Mouse (Mus musculus): ENCODE data around the gene Aplnr.

Aplnr gene

DNA sequence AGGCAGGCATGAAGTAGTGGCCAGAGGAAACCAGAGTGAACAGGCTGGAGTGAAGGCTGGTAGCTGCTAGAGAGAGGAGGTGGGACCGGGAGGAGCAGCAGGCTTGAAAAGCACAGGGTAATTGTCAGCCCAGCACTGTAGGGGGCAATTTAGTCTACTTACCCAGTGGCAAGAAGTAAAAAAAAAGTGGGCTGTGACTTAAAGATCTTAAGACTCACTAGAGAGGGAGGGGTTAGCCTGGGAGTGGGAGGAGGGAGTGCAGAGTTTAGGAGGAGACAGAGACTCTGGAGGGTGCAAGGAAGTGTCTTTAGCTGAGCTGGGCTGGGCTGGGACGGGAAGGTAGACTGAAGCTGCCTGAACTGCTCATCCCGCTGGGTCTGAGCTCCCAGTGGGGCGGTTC lies at the start of gene Aplnr:
Gene Aplnr (plus strand): TSS at position 137 of the 400 bp plus-strand sequence.
- DNase-seq = no peak

DNA sequence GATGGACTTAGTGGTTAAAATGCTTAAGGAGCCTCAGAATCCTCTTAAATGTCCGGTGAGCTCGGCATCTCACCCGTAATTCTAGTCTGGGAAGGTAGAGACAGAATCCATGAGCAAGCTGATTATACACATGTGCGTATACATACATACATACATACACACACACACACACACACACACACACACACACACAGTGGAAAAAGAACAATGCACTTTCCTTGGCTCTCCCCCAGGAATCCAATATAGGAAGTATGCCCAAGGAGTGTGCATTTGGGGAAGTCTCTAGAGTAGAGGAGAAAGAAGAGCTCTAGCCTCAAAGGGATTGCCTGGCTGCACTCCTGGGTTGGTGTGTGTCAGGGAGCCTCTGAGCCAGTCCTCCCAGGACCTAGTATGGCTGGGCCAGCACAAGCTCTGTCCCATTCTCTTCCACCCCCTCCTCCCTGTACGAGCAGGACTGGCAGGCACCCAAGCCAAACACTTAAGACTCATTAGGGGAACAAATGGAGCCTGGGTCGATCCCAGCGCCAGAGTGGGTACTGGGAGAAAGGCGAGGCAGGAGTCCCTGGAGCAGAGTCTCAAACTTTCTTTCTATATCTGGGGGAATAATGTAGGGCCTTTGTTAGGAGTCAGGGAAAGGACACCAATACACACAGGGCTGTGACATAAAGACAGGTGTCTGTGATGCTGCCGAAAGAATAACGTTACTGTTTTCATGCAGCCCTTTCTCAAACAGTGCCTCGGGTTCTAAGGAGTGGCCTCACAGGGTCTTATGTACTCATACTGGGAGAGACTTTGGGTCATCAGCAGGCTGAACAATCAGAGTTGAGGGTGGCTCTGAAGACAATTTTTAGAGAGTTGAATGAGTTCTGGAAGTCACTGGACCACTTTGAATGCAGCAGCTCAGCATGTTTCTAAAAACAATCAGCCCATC lies 47.0 kb upstream of the Aplnr start:
- DNase-seq = no peak

DNA sequence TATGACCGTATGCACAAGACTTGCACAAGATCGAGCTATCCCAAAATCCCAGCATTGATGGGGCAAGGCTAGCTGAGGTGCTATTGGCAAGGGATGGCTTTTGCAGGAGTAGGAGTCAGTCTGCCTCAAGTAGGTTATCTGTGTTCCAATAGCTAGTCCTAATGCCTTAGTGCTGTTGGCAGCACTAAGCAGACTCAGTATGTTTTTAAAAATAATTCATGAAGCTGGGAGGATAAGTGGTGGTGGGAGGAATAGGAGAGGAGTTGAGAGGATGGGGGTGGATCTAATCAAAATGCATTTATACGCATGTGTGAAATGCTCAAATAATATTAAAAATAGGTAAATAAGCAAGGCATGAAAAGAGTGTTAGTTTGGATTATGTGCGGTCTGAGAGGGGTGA lies 44.7 kb upstream of the Aplnr start:
- no peak for DNase-seq

DNA sequence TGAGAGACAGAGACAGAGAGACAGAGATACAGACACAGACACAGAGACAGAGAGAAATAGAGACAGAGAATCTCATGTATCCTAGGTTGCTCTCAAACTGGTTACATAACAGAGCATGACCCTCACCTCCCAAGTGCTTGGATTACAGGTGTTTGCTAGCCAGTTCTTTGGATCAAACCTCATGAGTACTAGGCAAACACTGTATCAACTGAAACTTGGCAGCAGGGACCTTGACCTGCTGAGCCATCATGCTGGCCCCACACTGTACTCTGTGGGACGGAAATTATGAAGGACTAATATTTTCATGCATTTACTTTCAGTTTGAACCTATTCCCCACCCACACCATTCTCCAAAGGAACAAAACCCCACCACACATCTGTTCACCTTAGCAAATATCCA lies 42.6 kb upstream of the Aplnr start:
- no peak for DNase-seq

DNA sequence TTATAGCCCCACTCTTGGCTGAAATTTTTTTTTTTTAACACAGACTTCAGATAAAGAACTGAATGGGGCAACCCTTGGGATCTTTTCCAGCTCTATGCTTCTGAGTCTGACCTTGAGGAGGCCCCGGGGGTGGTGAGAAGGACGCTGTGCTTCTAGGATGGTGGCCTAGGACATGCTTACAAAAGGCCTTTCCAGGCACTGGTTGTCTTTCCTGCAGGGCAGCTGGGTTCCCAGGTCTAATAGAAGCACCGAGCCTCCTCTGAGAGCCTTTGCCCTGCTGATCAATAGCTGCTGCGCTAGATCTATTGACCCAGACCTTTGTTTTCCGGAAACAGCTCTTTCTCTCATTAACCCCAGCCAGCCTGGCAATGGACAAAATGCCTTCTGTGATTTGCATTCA lies 40.1 kb upstream of the Aplnr start:
- no peak for DNase-seq

DNA sequence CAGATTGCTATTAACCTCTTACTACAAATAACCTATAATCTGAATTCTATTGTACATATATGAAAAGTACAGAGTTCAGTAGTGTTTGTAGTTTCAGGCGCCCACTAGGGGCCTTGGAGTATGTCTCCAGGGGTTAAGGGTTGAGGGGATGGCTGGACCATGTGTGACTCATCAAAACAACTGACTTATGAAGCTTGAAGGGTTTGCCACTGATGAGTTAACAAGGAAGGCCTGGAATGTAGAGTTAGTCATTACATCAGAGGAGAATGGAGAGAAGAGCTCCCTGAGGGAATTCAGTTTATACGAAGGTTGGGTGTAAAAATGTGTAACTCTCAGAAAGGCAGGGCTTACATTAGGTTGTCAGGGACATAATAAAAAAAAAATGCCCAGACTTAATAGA lies 38.0 kb upstream of the Aplnr start:
- no peak for DNase-seq

DNA sequence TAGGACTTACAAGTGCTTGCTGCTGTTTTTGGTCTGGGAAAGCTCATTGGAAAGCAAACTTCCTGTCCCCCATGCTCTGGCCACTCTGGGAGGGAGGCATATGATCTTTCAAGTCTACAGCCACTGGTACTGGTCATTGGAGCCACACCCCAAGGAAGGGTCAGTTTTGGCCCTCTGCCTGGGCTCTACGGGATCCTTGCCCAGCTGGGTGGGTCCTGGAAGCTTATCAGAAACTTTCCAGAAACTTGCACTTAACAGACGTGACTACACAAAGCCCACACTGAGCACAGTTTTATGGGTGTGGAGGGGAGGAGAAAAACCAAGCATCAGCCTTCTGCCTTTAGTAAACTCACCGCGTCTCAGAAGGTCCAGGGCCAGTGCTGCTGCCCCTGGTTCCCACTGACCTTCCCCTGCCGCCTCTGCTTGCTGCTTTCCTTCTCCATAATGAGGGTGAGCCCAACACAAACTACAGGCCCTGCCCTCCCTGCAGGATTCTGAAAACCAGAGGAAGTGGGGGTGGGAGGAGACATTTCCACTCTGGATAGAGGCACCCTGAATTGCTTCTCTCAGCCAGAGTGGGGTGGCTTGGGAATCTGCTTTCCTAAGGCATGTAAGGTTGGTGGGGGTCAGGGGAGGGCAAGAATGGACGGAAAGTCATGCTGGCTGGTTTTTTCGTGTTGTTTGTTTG lies 37.1 kb upstream of the Aplnr start:
- no peak for DNase-seq

DNA sequence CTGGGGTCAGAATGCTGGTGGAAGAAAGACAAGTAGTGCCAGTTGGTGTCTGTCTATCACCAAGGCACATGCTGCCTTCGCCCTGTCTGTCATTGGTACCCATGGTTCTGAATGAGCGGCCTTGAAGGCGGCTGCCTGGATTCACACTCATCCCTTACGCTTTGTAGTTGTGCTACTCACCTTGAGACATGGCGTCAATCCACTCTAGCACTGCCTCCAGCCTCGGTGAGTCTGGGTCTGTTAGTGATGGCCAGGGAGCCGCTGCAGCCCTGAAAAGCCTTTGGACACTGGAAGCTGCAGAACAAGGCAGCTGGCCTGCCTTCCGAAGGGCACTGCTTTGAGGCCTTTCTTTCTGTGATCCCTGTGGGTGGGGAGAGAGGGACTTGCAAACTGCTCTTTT lies 32.8 kb upstream of the Aplnr start:
- no peak for DNase-seq

DNA sequence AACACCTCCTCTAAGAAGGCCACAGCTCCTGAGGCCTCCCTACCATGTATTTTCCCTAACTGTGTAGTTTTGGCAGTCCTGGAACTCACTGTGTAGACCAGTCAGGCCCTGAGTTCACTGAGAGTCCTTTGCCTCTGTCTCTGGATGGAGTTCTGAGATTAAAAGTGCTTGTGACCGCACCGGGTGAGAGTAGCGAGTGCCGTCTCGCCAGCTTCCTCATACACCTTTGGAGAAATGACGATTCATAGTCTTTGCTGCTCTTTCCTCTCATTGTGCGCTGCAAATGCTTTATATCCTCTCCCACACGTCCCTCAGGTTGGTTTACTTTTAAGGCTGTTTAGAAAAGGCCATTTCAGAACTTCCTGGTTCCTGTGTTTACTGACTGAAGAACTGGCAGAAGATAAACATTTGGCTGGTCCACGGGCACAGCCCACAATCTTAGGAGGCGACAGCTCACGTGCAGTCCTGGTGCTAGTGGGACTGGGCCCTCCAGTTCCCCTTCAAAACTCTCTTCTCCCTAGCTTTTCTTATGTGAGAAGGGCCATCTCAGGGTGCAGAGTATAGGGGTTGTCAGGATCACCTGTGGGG lies 30.5 kb upstream of the Aplnr start:
- DNase-seq = no peak

DNA sequence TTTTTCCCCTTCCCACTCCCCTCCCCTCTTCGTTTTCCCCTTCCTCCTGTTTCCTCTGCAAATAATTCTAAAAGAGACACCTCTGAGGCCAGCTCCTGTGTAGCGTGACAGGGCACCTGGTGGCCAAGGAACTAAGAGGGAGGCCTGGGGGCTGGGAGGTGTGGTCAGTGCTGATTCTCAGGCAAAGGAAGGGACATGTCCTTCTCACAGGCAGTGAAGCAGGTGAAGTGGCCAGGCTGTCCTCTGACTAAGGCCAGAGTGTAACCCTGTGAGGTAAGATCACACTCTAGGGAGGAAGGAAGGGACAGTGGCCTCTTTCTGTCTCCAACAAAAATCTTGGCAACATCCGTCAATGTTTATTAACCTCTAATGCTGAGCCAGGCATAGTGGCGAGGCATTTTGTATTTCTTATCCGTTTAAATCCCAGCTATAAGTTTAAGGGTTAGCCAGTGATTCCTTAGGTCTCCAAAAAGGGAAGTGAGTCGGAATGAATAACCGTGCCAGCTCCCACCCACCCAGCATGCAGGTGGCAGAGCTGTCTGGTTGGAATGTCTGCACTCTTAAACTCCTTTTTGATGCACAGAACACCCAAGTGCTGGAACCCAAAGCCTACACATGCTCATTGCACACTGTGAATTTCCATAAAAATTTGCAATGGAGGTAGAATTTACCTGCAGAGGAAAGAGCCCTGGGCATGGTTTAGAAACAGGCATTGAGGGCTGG lies 29.8 kb upstream of the Aplnr start:
- DNase-seq = no peak

DNA sequence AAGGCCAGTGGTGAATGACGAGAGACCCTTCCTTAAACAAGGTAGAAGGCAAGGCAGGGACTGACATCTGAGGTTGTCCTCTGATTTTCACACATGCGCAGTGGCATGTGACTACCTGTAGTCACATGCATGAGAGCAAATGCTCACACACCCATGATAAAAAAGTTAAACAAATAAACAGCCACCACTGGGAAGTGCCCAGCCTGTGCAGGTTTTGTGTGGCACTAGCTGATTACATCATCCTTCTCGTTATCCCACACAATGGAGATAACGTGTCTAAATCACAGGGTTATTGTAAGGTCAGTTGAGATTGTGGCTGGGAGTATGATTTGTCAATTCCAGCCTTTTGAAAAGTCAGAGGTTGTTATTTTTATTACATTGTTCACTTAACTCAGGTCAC lies 29.1 kb upstream of the Aplnr start:
- no peak for DNase-seq

DNA sequence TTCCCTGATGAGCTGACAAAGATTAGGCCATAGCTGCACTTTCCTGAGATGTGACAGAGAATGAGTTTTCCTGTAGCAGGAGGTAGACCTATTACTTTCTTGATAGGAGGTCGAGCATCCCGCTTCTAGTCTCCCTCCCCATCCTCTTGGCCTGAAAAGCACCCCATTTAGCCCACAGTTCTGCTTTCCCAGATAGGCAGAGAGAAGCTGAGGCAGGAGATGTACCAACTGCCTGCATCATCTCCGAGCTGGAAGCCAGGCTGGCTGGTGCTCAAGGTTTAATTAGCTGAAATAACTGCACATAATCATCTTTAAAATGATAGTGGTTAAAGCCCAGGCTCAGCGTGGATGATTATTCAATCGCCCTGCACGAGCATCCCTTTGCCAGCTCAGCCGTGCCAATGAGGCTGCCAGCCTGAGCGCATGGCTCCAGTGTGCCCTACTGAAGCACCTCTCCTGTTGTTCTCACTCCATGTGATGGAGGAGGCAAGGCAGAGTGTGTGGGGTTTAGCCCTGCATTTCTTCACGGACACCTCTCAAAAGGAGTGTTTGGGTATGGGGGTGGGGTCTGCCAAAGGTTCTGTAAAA lies 25.6 kb upstream of the Aplnr start:
- no peak for DNase-seq

DNA sequence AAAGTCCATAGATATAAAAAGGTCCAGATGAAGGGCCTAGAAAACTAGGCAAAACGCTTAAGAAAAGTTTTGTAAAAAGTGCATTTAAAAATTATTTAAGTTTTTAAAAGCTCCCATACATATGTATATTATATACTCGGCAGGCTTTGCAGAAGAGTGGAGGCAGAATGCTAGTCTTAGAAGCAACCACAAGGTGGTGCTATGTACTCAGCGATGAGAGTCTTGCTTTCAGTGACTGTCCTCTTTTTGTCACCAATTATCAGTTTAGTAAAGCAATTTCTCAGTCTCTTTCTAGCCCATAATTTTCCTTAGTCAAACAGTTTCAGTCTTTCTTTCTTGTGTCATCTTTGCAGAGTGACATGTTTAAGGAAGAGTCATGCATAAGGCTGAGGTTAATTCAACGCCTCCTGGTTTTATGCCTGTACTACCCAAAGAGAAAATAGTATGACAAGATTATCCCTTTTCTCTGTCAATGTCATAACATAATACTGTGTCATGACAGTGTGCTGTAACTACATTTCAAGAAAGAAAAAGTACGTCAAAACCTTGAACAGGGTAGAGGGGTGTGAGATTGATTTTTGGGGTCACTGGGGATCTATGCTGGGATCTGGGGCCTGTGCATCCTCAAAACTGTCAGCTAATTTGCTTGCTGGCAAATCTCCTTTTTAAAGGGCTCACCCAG lies 12.7 kb upstream of the Aplnr start:
- peak; percentile 50 for DNase-seq

DNA sequence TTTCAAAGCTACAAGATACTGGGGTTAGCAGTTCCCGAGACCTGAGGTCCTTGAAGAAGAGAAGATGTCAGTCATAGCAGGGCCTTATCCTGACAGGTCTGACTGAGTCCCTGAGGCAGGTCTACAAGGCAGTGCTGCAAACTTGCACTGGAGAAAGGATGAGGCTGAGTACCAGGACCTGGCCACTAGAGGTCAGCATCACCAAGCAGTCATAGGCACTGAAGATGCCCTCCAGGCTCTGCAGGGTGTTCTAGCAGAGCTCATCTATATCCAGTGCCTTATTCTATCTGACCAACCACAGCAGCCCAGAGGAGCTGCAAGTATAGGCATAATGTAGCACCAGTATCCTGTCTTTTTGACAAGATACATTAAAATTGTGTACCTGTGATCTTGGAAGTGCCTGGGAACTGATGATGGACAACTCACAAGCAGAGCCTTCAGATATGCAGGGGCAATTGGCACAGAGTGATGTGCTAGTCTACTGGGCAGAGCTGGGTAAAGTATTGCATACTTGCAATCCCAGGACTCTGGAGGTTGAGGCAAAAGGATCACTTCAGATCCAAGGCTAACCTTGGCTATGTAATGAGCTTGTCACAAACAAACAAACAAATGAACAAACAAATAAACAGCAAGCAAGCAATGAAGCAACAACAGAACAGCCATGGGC lies 12.0 kb upstream of the Aplnr start:
- DNase-seq = peak; percentile 49

DNA sequence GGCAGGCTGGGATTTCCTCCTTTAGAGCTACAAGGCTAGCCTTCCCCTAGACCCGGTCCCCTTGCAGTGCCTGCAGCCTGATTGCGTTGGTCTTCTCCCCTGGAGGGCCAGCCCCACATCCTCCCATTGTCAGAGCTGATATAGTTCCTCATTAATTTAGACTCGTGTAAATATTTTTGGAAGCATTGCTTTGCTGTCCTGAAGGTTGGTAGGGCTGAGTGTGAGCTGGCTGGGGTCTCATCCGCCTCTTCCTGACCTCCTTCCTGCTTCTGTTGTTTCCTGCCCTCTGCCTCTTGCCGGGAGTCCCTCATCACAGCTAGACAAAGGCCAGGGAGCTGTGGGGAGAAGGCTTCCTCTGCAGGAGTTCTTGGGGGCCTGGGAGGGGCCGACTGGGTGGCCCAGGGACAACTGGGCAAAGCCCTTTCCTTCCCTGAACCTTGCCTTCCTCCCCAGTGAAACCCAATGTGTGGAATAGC lies 6.5 kb upstream of the Aplnr start:
- DNase-seq = no peak

DNA sequence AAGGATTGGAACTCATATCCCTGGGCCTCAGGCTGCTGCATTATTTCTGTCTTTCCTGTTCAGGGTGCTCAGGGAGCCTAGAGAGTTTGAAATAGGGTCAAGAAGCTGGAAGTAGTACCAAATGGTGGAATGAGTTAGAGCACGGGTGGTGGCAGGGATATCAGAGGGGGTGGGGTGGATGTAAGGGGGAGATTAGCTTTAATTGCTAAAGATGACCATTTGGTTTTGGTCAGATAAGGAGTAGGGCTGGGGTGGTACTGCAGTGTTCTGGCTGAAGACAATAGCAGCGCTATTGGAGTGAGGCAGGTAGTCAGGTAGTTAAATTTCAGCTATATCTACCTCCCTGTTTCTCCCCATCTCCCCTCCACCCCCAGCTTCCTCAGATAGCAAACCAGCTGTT lies 4.8 kb upstream of the Aplnr start:
- DNase-seq = no peak

DNA sequence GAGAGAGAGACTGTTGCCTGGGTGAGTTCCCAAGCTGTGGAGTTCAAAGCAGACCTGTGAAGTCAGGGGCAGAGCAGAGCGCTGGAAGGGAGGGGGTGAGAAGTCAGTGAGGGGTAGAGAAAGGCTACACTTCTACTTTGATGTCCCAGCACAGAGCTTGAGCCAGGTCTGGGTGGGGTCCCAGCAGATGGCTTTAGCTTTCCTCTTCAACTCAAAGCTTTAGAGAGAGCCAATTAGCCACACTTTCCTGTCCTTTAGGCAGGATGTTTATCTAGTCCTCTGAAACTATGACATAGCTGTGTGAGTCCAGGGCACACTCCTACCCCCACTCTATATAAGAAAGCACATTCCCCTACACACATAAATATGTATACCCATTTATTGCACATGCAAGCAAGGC lies 4.3 kb upstream of the Aplnr start:
- no peak for DNase-seq

DNA sequence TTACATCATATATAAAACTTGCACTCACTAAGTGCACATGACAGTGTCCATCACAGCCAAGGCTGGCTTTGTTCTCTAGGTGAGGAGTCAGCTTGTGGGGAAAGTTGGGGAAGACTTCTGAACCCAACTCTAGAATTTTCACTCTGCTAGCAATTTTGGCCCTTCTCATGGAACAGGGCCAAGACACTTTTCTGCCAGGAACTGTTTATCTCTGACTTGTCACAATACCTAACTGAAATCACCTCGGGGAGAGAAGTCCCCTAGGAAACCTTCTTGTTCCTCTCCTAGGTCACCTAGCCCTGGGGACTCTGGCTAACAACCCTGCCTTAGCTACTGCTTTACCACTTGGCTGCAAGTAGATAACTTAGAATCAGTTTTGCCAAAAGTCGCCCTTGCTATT lies 3.8 kb upstream of the Aplnr start:
- no peak for DNase-seq

DNA sequence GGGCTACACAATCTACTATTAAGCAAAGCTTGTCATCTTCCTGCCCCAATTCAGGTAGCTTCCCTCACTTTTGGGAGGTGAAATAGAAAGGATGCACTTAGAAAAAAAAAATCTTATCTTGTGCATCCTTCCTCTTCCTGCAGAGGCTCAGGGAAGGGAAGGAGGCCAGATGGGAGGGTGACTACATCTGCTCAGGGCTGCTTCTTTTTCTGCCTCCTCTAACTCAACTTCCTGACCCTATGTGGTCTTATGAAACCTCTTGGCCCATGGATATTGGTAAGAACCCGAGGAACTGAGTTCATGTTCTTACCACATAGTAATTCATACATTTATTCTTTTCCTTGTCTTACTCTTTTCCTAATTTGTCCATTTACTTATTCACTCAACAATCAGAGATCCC lies 926 bp upstream of the Aplnr start:
- DNase-seq = no peak

DNA sequence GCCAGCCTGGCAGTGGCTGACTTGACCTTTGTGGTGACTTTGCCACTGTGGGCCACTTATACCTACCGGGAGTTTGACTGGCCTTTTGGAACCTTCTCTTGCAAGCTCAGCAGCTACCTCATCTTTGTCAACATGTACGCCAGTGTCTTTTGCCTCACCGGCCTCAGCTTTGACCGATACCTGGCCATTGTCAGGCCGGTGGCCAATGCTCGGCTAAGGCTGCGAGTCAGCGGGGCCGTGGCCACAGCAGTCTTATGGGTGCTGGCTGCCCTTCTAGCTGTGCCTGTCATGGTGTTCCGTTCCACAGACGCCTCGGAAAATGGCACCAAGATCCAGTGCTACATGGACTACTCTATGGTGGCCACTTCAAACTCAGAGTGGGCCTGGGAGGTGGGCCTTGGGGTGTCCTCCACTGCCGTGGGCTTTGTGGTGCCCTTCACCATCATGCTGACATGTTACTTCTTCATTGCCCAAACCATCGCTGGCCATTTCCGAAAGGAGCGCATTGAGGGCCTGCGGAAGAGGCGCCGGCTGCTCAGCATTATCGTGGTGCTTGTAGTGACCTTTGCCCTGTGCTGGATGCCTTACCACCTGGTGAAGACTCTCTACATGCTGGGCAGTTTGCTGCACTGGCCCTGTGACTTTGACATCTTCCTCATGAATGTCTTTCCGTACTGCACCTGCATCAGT lies 951 bp downstream of the Aplnr start:
- no peak for DNase-seq

DNA sequence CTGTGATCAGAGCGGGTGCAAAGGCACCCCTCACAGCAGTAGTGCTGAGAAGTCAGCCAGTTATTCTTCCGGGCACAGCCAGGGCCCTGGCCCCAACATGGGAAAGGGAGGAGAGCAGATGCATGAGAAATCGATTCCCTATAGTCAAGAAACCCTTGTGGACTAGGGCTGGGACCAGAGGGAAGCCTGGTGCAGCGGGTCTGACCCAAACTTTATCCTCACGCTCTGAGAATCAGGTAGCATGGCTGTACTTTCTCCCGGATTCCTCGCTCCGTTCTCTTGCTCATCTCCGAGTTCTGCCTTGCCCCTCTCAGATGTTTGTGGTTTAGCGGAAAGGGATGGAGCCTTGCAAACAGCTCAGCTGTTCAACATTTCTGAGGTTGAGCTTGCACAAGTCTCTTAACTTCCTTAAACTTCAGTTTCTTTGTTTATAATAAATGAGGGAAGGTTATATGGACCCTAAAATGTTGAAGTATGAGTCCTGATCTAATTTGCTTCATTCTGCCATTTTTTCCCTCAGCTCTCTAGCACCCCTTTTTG lies 1.6 kb downstream of the Aplnr start:
- DNase-seq = no peak

Data from cerebellum, adult 9-10 months (tissue).